Mouse (Mus musculus) heart, embryonic 11.5 days (tissue): ENCODE results near the gene Zxdc. TPM values are rescaled to one million over a fixed set of nuclear protein-coding genes. Genes with fewer than 3 reads are reported as not detected.

Experiments
- ATAC-seq: fragments of 200-750 bp; cut with Nextera tagmentation; replicated peaks from 2 replicates; pipeline ENCODE4 v1.8.0; 2017; ENCODE audit warnings: moderate library complexity; ENCODE audit not compliant: insufficient number of reproducible peaks, low FRiP score, low TSS enrichment
- H3K27ac ChIP-seq: fragments of 300-500 bp; sonication (generic); 2 replicates; pipeline ENCODE4 v1.5.1; 2014; ENCODE audit warnings: mild to moderate bottlenecking, low read depth, low read length
- H3K27me3 ChIP-seq: fragments of 300-500 bp; sonication (generic); 2 replicates; pipeline ENCODE4 v1.6.1; 2014; ENCODE audit warnings: mild to moderate bottlenecking, low read length, mixed read lengths; ENCODE audit not compliant: control insufficient read depth, insufficient read depth
- H3K36me3 ChIP-seq: fragments of 300-500 bp; sonication (generic); 2 replicates; pipeline ENCODE4 v1.6.1; 2014; ENCODE audit warnings: mild to moderate bottlenecking, low read length, moderate library complexity, mixed read lengths; ENCODE audit not compliant: control insufficient read depth, insufficient read depth
- H3K4me1 ChIP-seq: fragments of 300-500 bp; sonication (generic); 2 replicates; pipeline ENCODE4 v1.6.1; 2014; ENCODE audit warnings: low read length; ENCODE audit not compliant: control insufficient read depth, insufficient read depth
- H3K4me2 ChIP-seq: fragments of 300-500 bp; sonication (generic); 2 replicates; pipeline ENCODE4 v1.6.1; 2014; ENCODE audit warnings: mild to moderate bottlenecking, moderate library complexity
- H3K4me3 ChIP-seq: fragments of 300-500 bp; sonication (generic); 2 replicates; pipeline ENCODE4 v1.5.1; 2014; ENCODE audit warnings: low read depth, low read length
- H3K9ac ChIP-seq: fragments of 300-500 bp; sonication (generic); 2 replicates; pipeline ENCODE4 v1.6.1; 2014; ENCODE audit warnings: mild to moderate bottlenecking, low read depth, low read length, moderate library complexity
- H3K9me3 ChIP-seq: fragments of 300-500 bp; sonication (generic); replicated peaks from 2 replicates; pipeline ENCODE4 v1.6.1; 2016; ENCODE audit warnings: low read length; ENCODE audit not compliant: control insufficient read depth
- WGBS: fragments of 180-500 bp; shearing (Covaris S2); extraction: QIAGEN DNeasy Blood & Tissue Kit; methylation state at CpG from one replicate; pipeline ENCODE4 v1.1.7; 2014; ENCODE audit not compliant: insufficient replicate concordance; 5-methylcytosine and 5-hydroxymethylcytosine counted together
- polyA plus RNA-seq: library from polyadenylated mRNA; unstranded; fragments of >200 nt; fragmentation: Nextera tagmentation; extraction: Ambion mirVana; gene quantifications from 2 replicates; pipeline ENCODE4 v1.2.1, GENCODE M21; 2014

Gene Zxdc
- polyA plus RNA-seq, 1 experiment from 2014 or later, result 5.6 TPM

DNA sequence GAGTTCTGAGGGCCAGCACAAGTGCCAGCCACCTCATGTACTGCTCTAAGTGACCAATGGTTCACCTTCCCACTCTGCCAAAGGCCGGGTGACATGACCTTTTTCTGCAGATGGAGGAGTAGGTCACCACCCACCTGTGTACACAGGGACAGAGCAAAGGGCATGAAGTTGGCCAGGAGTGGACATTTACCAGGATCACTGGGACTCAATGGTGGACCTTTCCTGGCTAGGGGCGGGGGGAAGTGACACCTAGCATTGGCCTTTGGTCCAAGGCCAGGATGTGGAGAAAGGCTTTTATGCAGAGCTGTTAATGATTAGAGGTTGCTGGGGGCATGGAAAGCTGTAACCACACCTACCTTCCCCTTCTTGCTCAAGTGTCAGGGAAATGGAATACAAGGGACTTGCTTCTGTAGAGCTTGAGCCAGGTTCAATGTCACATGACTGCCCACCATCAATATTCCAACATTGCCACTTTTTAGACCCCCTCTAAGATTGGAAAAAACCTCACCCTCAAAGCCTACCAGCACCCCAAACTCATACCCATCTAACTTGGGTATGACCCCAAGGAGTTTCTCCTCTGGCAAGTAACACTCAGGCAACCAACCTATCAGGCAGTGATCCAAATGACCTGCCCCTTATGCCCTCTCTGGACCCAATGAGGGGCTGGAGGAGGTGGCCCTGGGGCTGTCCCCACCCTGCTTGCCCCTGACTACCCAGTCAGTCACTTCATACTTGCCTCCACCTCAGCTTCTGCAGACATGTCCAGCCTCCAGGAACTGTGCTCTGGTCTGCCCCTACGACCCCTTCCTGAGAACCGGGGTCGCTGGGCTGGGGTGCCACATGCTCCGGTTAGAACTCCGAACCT, 36.5 kb upstream of the Zxdc start, which contains the start of gene Uroc1:
Gene Uroc1, plus strand, starts transcription at position 724 of the 865 bp plus-strand sequence.
- no peaks in the 10 kb centered on the region; the same call in 1 of the 2 replicates for H3K27me3 ChIP-seq
- no peak for ATAC-seq
- WGBS, result 82% methylated on average over 7 of the region's 7 CpGs
- H3K9me3 ChIP-seq, result no peaks in the 10 kb centered on the region
- no peak within 1 kb of the TSS for H3K9ac ChIP-seq
- H3K27ac ChIP-seq, result no peak within 1 kb of the TSS
- H3K4me1 ChIP-seq, result no peaks in the 10 kb centered on the region
- H3K36me3 ChIP-seq, result no peaks in the 10 kb centered on the region
- H3K4me2 ChIP-seq, result no peak within 1 kb of the TSS
- H3K4me3 ChIP-seq, result no peak within 1 kb of the TSS

DNA sequence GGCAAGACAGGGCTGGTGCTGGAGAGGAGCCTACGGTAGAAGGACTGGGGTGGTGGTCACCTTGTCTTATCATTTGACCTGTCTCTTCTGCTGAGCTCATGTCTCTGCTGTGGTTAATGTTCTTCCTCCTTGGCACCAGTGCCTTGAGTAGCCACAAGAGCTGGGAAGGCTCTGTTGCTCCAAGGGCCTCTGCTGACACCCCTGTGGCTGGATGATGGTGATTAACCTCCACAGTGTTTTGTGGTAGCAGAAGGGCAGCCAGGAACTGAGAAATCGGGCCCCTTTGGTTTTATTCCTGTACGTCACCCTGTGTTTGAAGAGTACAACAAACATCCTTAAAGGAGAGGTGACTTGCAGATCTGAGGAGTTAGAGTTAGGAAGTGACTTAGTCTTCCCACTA, 35.0 kb upstream of the Zxdc start:
- 83% methylated on average over 3 of the region's 3 CpGs for WGBS
- H3K36me3 ChIP-seq, result no peaks in the 10 kb centered on the region
- H3K4me2 ChIP-seq, result no peak overlapping the region
- H3K4me1 ChIP-seq, result no peaks in the 10 kb centered on the region
- H3K9me3 ChIP-seq, result no peaks in the 10 kb centered on the region
- no peak overlapping the region for H3K9ac ChIP-seq
- ATAC-seq, result no peak
- H3K27ac ChIP-seq, result no peak overlapping the region
- no peak overlapping the region for H3K4me3 ChIP-seq
- H3K27me3 ChIP-seq, result no peaks in the 10 kb centered on the region

- no peak for ATAC-seq
- no peak overlapping the region for H3K4me3 ChIP-seq
- H3K27me3 ChIP-seq, result no peaks in the 10 kb centered on the region
- H3K9ac ChIP-seq, result no peak overlapping the region
- no peak overlapping the region for H3K27ac ChIP-seq
- no peaks in the 10 kb centered on the region for H3K36me3 ChIP-seq
- H3K4me1 ChIP-seq, result no peaks in the 10 kb centered on the region
- no peak overlapping the region for H3K4me2 ChIP-seq
- 73% methylated on average over 2 of the region's 2 CpGs for WGBS
- no peaks in the 10 kb centered on the region for H3K9me3 ChIP-seq
Measured at GRCm38 (mm10) chr6:90342343-90342742, 26.9 kb upstream of the Zxdc start.

GRCm38 (mm10) chr6:90347183-90347582, 22.1 kb upstream of the Zxdc start:
- ATAC-seq, result no peak
- Histone ChIP-seq H3K27me3 (no peaks in the 10 kb centered on the region), H3K4me2 (no peak overlapping the region), H3K4me3 (no peak overlapping the region), H3K4me1 (no peaks in the 10 kb centered on the region), H3K36me3 (no peaks in the 10 kb centered on the region), H3K9ac (no peak overlapping the region), H3K27ac (no peak overlapping the region), H3K9me3 (no peaks in the 10 kb centered on the region)
- WGBS, result 67% methylated on average over 4 of the region's 4 CpGs

- 65% methylated on average over 4 of the region's 4 CpGs for WGBS
- Histone ChIP-seq H3K9me3 (no peaks in the 10 kb centered on the region), H3K4me3 (no peak overlapping the region), H3K4me2 (no peak overlapping the region), H3K36me3 (no peaks in the 10 kb centered on the region), H3K27me3 (no peaks in the 10 kb centered on the region), H3K27ac (no peak overlapping the region), H3K9ac (no peak overlapping the region), H3K4me1 (no peaks in the 10 kb centered on the region)
- ATAC-seq, result no peak
Measured at GRCm38 (mm10) chr6:90348500-90348899, 20.8 kb upstream of the Zxdc start.

DNA sequence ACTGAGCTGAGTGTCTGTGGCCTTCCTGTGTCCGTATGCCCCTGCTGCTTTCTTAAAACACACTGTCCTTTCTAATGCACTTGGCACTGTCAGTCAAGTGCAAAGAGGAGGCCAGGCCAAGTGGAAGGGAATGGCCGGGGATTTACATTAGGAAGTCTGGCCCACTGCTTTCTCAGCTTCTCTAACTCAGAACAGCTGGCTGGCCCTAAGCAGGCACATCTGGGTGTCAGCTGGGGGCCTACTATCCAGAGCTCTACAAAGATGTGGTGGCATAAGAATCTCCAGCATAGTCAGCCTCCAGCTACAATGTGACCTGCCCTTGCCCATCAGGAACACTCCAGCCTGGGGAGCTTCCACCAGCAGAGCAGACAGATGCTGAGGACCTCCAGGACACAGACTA, 19.3 kb upstream of the Zxdc start:
- Histone ChIP-seq H3K9ac (no peak overlapping the region), H3K27me3 (no peaks in the 10 kb centered on the region), H3K36me3 (no peaks in the 10 kb centered on the region), H3K4me2 (no peak overlapping the region), H3K27ac (no peak overlapping the region), H3K4me3 (no peak overlapping the region), H3K4me1 (no peaks in the 10 kb centered on the region), H3K9me3 (no peaks in the 10 kb centered on the region)
- ATAC-seq, result no peak
- WGBS, result 60% methylated on average over 2 of the region's 2 CpGs

- H3K4me3 ChIP-seq, result no peak overlapping the region
- H3K4me1 ChIP-seq, result no peaks in the 10 kb centered on the region
- no peak overlapping the region for H3K9ac ChIP-seq
- H3K36me3 ChIP-seq, result no peaks in the 10 kb centered on the region
- WGBS, result 49% methylated on average over 5 of the region's 5 CpGs
- H3K27me3 ChIP-seq, result no peaks in the 10 kb centered on the region
- no peaks in the 10 kb centered on the region for H3K9me3 ChIP-seq
- H3K4me2 ChIP-seq, result no peak overlapping the region
- H3K27ac ChIP-seq, result no peak overlapping the region
- ATAC-seq, result no peak
Measured at GRCm38 (mm10) chr6:90358142-90358541, 11.2 kb upstream of the Zxdc start.

DNA sequence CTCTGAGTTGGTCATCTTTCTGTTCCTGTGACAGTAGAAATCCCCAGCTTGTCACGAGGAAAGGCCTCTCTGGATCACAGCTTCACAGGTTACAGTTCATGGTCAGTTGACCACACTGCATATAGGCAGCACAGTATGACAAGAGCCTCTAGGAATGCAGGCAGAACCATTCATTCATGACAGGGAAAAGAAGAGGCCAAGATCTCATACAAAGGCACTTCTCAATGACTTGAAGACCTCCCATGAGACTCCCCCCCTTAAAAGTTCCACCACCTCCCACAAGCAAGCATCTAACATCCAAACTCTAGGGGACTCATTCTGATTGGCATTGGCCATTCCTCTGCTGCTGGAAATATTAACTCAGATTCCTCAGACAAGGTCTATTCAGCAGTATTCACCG, 9.8 kb upstream of the Zxdc start:
- Histone ChIP-seq H3K4me1 (no peaks in the 10 kb centered on the region), H3K9ac (no peak overlapping the region), H3K4me3 (no peak overlapping the region), H3K27ac (no peak overlapping the region), H3K9me3 (no peaks in the 10 kb centered on the region), H3K4me2 (no peak overlapping the region), H3K36me3 (no peaks in the 10 kb centered on the region), H3K27me3 (no peaks in the 10 kb centered on the region)
- WGBS, result 72% methylated on average over 2 of the region's 2 CpGs
- ATAC-seq, result no peak
